In the genomic region with DNA sequence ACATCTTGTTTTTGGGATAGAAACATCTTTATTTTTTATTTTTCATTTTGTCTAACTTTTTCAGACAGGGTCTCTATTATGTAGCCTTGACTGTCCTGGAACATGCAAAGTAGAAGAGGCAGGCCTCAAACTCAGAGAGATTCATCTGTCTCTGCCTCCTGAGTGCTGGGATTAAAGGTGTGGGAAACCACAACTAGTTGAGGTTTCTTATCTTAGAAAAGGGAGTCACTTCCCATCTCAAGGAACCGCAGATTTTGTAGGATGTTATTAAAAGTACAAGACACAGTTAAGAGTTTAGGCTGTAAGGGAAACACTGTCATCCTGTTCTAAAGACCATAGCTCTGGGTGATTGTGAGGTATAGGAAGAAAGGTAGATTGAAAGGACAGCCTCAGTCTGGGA, we compare ENCODE assay signal across 32 mouse cellular contexts.
"Had no signal": no experiment of that assay in that cellular context is flagged by ENCODE, and none has a peak within 500 bp of the region (broad histone marks: within the 10 kb centered on the region; RNA-seq: fewer than 3 reads in every experiment).

No protein-coding gene starts in this region.

- ATAC-seq: liver, embryonic 12.5 days; liver, postnatal 0 days; lung, postnatal 0 days; midbrain, embryonic 13.5 days; midbrain, embryonic 15.5 days; midbrain, embryonic 16.5 days had no signal

- H3K27me3 ChIP-seq: limb, embryonic 12.5 days; limb, embryonic 13.5 days; limb, embryonic 15.5 days; liver, embryonic 12.5 days; liver, embryonic 13.5 days; liver, embryonic 15.5 days; lung, embryonic 15.5 days; megakaryocyte, embryonic 14.5 days; midbrain, embryonic 12.5 days; midbrain, embryonic 13.5 days; midbrain, embryonic 15.5 days; neural tube, embryonic 12.5 days had no signal

- H3K9me3 ChIP-seq: limb, embryonic 10.5 days; limb, embryonic 12.5 days; limb, embryonic 13.5 days; limb, embryonic 15.5 days; liver, embryonic 12.5 days; liver, embryonic 13.5 days; liver, embryonic 15.5 days; lung, embryonic 15.5 days; megakaryocyte, embryonic 14.5 days; midbrain, embryonic 10.5 days; midbrain, embryonic 12.5 days; midbrain, embryonic 13.5 days; midbrain, embryonic 15.5 days; neural tube, embryonic 12.5 days had no signal

- DNase-seq: left cerebral cortex, postnatal 4 days; liver; liver, embryonic 13.5 days; liver, postnatal 0 days; lung, adult 18-20 months; lung, adult 2 months; lung, embryonic 14.5 days; lung, postnatal 10 days; lung, postnatal 14 days; lung, postnatal 36 days; lung, postnatal 4 days; midbrain, embryonic 14.5 days had no signal

- H3K4me2 ChIP-seq: limb, embryonic 12.5 days; limb, embryonic 13.5 days; limb, embryonic 15.5 days; liver, embryonic 11.5 days; liver, embryonic 12.5 days; liver, embryonic 13.5 days; liver, embryonic 15.5 days; lung, embryonic 14.5 days; lung, embryonic 15.5 days; midbrain, embryonic 11.5 days; midbrain, embryonic 12.5 days; midbrain, embryonic 13.5 days; midbrain, embryonic 15.5 days; neural tube, embryonic 12.5 days had no signal

- H3K9ac ChIP-seq: limb, embryonic 12.5 days; limb, embryonic 13.5 days; limb, embryonic 15.5 days; liver, embryonic 12.5 days; liver, embryonic 13.5 days; liver, embryonic 14.5 days; liver, embryonic 15.5 days; liver, postnatal 0 days; lung, embryonic 14.5 days; lung, embryonic 15.5 days; midbrain, embryonic 12.5 days; midbrain, embryonic 13.5 days; midbrain, embryonic 15.5 days; neural tube, embryonic 12.5 days had no signal

- H3K27ac ChIP-seq: limb, embryonic 10.5 days; limb, embryonic 12.5 days; limb, embryonic 13.5 days; limb, embryonic 15.5 days; liver, embryonic 12.5 days; liver, embryonic 13.5 days; liver, embryonic 14.5 days; liver, embryonic 15.5 days; lung, embryonic 15.5 days; macrophage; midbrain, embryonic 10.5 days; midbrain, embryonic 12.5 days; midbrain, embryonic 13.5 days; midbrain, embryonic 15.5 days; neural tube, embryonic 12.5 days had no signal

- H3K36me3 ChIP-seq: limb, embryonic 10.5 days; limb, embryonic 12.5 days; limb, embryonic 13.5 days; limb, embryonic 15.5 days; liver, embryonic 12.5 days; liver, embryonic 13.5 days; liver, embryonic 15.5 days; lung, embryonic 15.5 days; midbrain, embryonic 10.5 days; midbrain, embryonic 12.5 days; midbrain, embryonic 13.5 days; midbrain, embryonic 15.5 days; neural tube, embryonic 12.5 days had no signal

- H3K4me1 ChIP-seq: limb, embryonic 10.5 days; limb, embryonic 12.5 days; limb, embryonic 13.5 days; limb, embryonic 15.5 days; liver, embryonic 12.5 days; liver, embryonic 13.5 days; liver, embryonic 15.5 days; lung, embryonic 15.5 days; megakaryocyte, embryonic 14.5 days; midbrain, embryonic 10.5 days; midbrain, embryonic 12.5 days; midbrain, embryonic 15.5 days; neural tube, embryonic 12.5 days had no signal

- H3K4me3 ChIP-seq: limb, embryonic 10.5 days; limb, embryonic 12.5 days; limb, embryonic 13.5 days; limb, embryonic 15.5 days; liver, embryonic 12.5 days; liver, embryonic 13.5 days; liver, embryonic 15.5 days; lung, embryonic 15.5 days; megakaryocyte, embryonic 14.5 days; midbrain, embryonic 10.5 days; midbrain, embryonic 12.5 days; midbrain, embryonic 13.5 days; midbrain, embryonic 15.5 days; myocyte; neural tube, embryonic 12.5 days had no signal
